Mouse (Mus musculus) limb, embryonic 15.5 days (tissue): ENCODE measurements at regions not wholly inside any gene's neighbourhood (a gene's known extent, or its start where the extent isn't known, plus 50 kb on each side); places are given as distances from the start of the nearest gene placed in this dataset.

Experiments
- ATAC-seq: fragments of 200-750 bp; cut with Nextera tagmentation; 2 replicates; pipeline ENCODE4 v1.8.0; 2017; ENCODE audit warnings: low read depth, moderate TSS enrichment; ENCODE audit not compliant: insufficient number of reproducible peaks, low FRiP score, low TSS enrichment
- H3K27ac ChIP-seq: fragments of 300-500 bp; sonication (generic); 2 replicates; pipeline ENCODE4 v1.5.1; 2015; ENCODE audit warnings: moderate library complexity, mild to moderate bottlenecking, inconsistent platforms
- H3K27me3 ChIP-seq: fragments of 300-500 bp; sonication (generic); 2 replicates; pipeline ENCODE4 v1.6.1; 2015; ENCODE audit warnings: inconsistent platforms
- H3K36me3 ChIP-seq: fragments of 300-500 bp; sonication (generic); 2 replicates; pipeline ENCODE4 v1.6.1; 2015; ENCODE audit warnings: inconsistent platforms
- H3K4me1 ChIP-seq: fragments of 300-500 bp; sonication (generic); 2 replicates; pipeline ENCODE4 v1.6.1; 2015; ENCODE audit warnings: inconsistent platforms
- H3K4me2 ChIP-seq: fragments of 300-500 bp; sonication (generic); 2 replicates; pipeline ENCODE4 v1.6.1; 2015; ENCODE audit warnings: mild to moderate bottlenecking, inconsistent platforms
- H3K4me3 ChIP-seq: fragments of 300-500 bp; sonication (generic); 2 replicates; pipeline ENCODE4 v1.5.1; 2015; ENCODE audit warnings: mild to moderate bottlenecking, inconsistent platforms
- H3K9ac ChIP-seq: fragments of 300-500 bp; sonication (generic); 2 replicates; pipeline ENCODE4 v1.6.1; 2015; ENCODE audit warnings: inconsistent platforms
- H3K9me3 ChIP-seq: fragments of 300-500 bp; sonication (generic); 2 replicates; pipeline ENCODE4 v1.6.1; 2016; ENCODE audit warnings: inconsistent platforms
- WGBS: fragments of 180-500 bp; shearing (Covaris S2); methylation state at CpG from one replicate; pipeline ENCODE4 v1.1.7; 2015; 5-methylcytosine and 5-hydroxymethylcytosine counted together

DNA sequence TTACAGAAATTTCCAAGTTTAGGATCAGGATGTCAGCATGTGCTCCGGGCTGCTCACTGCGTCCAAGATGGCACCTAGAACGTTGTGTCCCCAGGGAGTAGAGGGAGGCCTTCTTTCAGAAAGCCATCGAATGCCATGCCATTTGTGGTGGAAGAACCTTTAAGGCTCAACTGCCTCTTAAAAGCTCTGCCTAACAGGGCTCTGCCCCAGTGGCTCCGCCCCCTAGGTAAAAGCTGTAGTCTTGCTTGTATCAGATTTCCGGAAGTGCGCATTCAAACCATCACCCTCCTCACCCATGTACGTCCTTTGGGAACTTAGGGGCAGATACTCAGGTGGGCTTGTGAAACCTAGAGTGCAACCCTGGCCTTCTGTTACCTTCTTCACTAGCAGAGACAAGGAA lies 54.0 kb upstream of the Psmd7 start:
- H3K4me3 ChIP-seq: no peak overlapping the region
- H3K27me3 ChIP-seq: no peaks in the 10 kb centered on the region
- no peak overlapping the region for H3K27ac ChIP-seq
- 78% methylated on average over 8 of the region's 8 CpGs for WGBS
- no peaks in the 10 kb centered on the region for H3K36me3 ChIP-seq
- H3K9me3 ChIP-seq: no peaks in the 10 kb centered on the region
- H3K9ac ChIP-seq: no peak overlapping the region
- ATAC-seq: no peak
- H3K4me2 ChIP-seq: no peak overlapping the region
- H3K4me1 ChIP-seq: no peaks in the 10 kb centered on the region

GRCm38 (mm10) chr8:107647936-107648335 lies 59.7 kb upstream of the Psmd7 start:
- H3K4me1 ChIP-seq: peaks cover 15% of the 10 kb centered on the region
- no peak for ATAC-seq
- no peak overlapping the region for H3K27ac ChIP-seq
- no peaks in the 10 kb centered on the region for H3K9me3 ChIP-seq
- H3K27me3 ChIP-seq: no peaks in the 10 kb centered on the region
- no peak overlapping the region for H3K4me3 ChIP-seq
- WGBS: 83% methylated on average over 8 of the region's 8 CpGs
- no peaks in the 10 kb centered on the region for H3K36me3 ChIP-seq
- no peak overlapping the region for H3K4me2 ChIP-seq
- H3K9ac ChIP-seq: no peak overlapping the region

GRCm38 (mm10) chr8:107650306-107650705 lies 62.0 kb upstream of the Psmd7 start:
- no peaks in the 10 kb centered on the region for H3K27me3 ChIP-seq
- H3K36me3 ChIP-seq: no peaks in the 10 kb centered on the region
- no peak overlapping the region for H3K9ac ChIP-seq
- H3K4me3 ChIP-seq: no peak overlapping the region
- H3K9me3 ChIP-seq: no peaks in the 10 kb centered on the region
- ATAC-seq: no peak
- no peak overlapping the region for H3K4me2 ChIP-seq
- peaks cover 15% of the 10 kb centered on the region for H3K4me1 ChIP-seq
- H3K27ac ChIP-seq: peak overlapping the region; percentile 44; the same call in 1 of the 2 replicates
- WGBS: 61% methylated on average over 9 of the region's 9 CpGs

GRCm38 (mm10) chr8:107651424-107651823 lies 63.2 kb upstream of the Psmd7 start:
- Histone ChIP-seq H3K9me3 (no peaks in the 10 kb centered on the region), H3K4me3 (no peak overlapping the region), H3K27ac (0 out of 2 replicates have a peak overlapping the region, but pooled peaks have one; percentile 38), H3K9ac (no peak overlapping the region), H3K27me3 (no peaks in the 10 kb centered on the region), H3K36me3 (no peaks in the 10 kb centered on the region), H3K4me2 (0 out of 2 replicates have a peak overlapping the region, but pooled peaks have one; percentile 0), H3K4me1 (peaks cover 15% of the 10 kb centered on the region)
- 75% methylated on average over 11 of the region's 11 CpGs for WGBS
- ATAC-seq: no peak

GRCm38 (mm10) chr8:107652226-107652625 lies 64.0 kb upstream of the Psmd7 start:
- Histone ChIP-seq H3K4me3 (no peak overlapping the region), H3K27ac (0 out of 2 replicates have a peak overlapping the region, but pooled peaks have one; percentile 38), H3K27me3 (no peaks in the 10 kb centered on the region), H3K4me2 (no peak overlapping the region), H3K9ac (no peak overlapping the region), H3K36me3 (no peaks in the 10 kb centered on the region), H3K9me3 (no peaks in the 10 kb centered on the region), H3K4me1 (peaks cover 15% of the 10 kb centered on the region)
- ATAC-seq: no peak
- WGBS: 34% methylated on average over 8 of the region's 8 CpGs

DNA sequence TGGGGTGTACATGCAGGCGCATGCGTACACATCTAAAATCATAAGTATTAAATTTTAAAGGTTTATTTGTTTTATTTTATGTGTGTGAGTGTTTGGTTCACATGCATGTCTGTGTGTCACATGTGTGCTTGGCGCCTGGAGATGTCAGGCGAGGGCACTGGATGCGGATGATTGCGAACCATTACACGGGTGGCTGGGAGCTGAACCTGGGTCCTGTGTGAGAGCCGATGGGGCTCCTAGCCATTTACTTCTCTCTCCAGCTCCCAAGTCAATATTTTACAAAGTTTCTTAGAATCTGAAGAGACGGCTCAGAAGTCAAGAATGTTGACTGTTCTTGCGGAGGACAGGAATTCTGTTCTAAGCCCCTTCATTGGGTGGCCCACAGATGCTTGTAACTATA lies 65.4 kb upstream of the Psmd7 start:
- no peak overlapping the region for H3K4me3 ChIP-seq
- H3K36me3 ChIP-seq: no peaks in the 10 kb centered on the region
- peaks cover 15% of the 10 kb centered on the region for H3K4me1 ChIP-seq
- no peak overlapping the region for H3K9ac ChIP-seq
- ATAC-seq: no peak
- H3K27me3 ChIP-seq: no peaks in the 10 kb centered on the region
- H3K27ac ChIP-seq: no peak overlapping the region
- H3K9me3 ChIP-seq: no peaks in the 10 kb centered on the region
- no peak overlapping the region for H3K4me2 ChIP-seq
- 88% methylated on average over 10 of the region's 10 CpGs for WGBS

DNA sequence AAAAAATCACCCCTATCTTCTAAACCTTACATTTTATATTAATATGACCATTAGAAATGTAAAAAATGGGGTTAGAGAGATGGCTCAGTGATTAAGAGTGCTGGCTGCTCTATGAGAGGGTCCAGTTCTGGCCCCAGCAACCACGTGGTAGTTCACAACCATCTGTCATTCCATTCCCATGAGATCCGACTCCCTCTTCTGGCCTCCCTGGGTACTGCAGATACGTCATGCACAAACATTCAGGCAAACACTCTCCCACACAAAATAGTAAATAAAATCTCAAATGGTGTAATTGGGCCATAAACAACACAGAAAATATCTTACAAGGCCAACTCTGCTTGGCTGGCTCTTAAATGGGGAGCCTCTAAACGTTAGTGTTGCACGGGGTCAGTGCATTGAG lies 68.4 kb upstream of the Psmd7 start:
- Histone ChIP-seq H3K27ac (no peak overlapping the region), H3K9me3 (no peaks in the 10 kb centered on the region), H3K9ac (no peak overlapping the region), H3K36me3 (no peaks in the 10 kb centered on the region), H3K27me3 (no peaks in the 10 kb centered on the region), H3K4me2 (no peak overlapping the region), H3K4me1 (peaks cover 6% of the 10 kb centered on the region), H3K4me3 (no peak overlapping the region)
- WGBS: 71% methylated on average over 5 of the region's 5 CpGs
- no peak for ATAC-seq

GRCm38 (mm10) chr8:107657741-107658140 lies 69.5 kb upstream of the Psmd7 start:
- no peak for ATAC-seq
- Histone ChIP-seq H3K36me3 (no peaks in the 10 kb centered on the region), H3K4me1 (no peaks in the 10 kb centered on the region), H3K27me3 (no peaks in the 10 kb centered on the region), H3K4me2 (no peak overlapping the region), H3K9ac (no peak overlapping the region), H3K4me3 (no peak overlapping the region), H3K9me3 (no peaks in the 10 kb centered on the region), H3K27ac (no peak overlapping the region)
- 92% methylated on average over 4 of the region's 4 CpGs for WGBS

DNA sequence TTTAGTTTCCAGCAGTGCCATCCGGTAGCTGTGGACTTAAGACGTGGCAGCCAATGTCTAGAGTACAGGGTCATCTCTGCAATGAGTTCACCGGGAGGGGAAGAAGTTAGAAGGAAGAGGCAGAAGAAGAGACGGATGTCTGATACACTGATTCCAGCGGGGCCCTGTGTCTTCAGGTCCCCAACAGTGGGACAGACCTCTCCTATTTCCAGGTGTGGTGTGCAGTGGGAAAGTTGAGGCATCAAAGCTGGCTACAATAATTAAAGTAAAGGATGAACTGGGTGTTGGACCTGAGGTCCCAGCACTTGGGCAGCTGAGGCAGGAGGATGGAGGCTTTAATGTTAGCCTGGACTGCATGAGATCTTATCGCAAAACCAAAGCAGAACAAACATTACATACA lies 70.1 kb upstream of the Psmd7 start:
- no peak for ATAC-seq
- Histone ChIP-seq H3K9ac (no peak overlapping the region), H3K27me3 (no peaks in the 10 kb centered on the region), H3K36me3 (no peaks in the 10 kb centered on the region), H3K4me3 (no peak overlapping the region), H3K9me3 (no peaks in the 10 kb centered on the region), H3K4me1 (no peaks in the 10 kb centered on the region), H3K4me2 (no peak overlapping the region), H3K27ac (no peak overlapping the region)
- 92% methylated on average over 6 of the region's 6 CpGs for WGBS

GRCm38 (mm10) chr8:107660624-107661023 lies 72.4 kb upstream of the Psmd7 start:
- 87% methylated on average over 6 of the region's 6 CpGs for WGBS
- no peak for ATAC-seq

DNA sequence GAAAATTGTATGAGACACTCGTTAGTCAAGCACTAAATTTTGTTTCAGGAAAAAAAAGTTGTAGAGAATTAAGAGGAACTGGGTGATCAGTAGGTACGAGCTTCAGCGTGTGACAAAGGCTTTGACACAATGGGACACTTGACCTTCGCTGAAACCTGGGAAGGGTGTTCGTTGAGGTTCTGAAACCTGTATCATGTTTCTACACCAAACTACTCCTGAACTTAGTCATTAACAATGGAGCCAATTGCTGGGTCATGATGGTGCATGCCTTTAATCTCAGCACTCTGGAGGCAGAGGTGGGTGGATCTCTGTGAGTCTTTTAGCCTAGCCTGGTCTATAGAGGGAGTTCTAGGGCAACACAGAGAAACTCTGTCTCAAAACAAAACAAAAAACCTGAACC lies 81.3 kb upstream of the Psmd7 start:
- Histone ChIP-seq H3K9ac (no peak overlapping the region), H3K4me3 (no peak overlapping the region), H3K4me1 (0 out of 2 replicates have a peak, but pooled peaks cover 2% of the 10 kb centered on the region), H3K36me3 (no peaks in the 10 kb centered on the region), H3K9me3 (no peaks in the 10 kb centered on the region), H3K27ac (no peak overlapping the region), H3K27me3 (0 out of 2 replicates have a peak, but pooled peaks cover 2% of the 10 kb centered on the region), H3K4me2 (no peak overlapping the region)
- 89% methylated on average over 5 of the region's 5 CpGs for WGBS
- ATAC-seq: no peak

More at GRCm38 (mm10) chr8:107660624-107661023, 72.4 kb upstream of the Psmd7 start:
- H3K4me1 ChIP-seq: no peaks in the 10 kb centered on the region
- H3K36me3 ChIP-seq: no peaks in the 10 kb centered on the region
- H3K4me2 ChIP-seq: no peak overlapping the region
- no peaks in the 10 kb centered on the region for H3K27me3 ChIP-seq
- H3K9ac ChIP-seq: no peak overlapping the region
- H3K4me3 ChIP-seq: no peak overlapping the region
- H3K9me3 ChIP-seq: no peaks in the 10 kb centered on the region
- no peak overlapping the region for H3K27ac ChIP-seq

- no peak overlapping the region for H3K9ac ChIP-seq
- 0 out of 2 replicates have a peak, but pooled peaks cover 2% of the 10 kb centered on the region for H3K4me1 ChIP-seq
- H3K4me2 ChIP-seq: no peak overlapping the region
- no peak overlapping the region for H3K4me3 ChIP-seq
- ATAC-seq: no peak
- no peaks in the 10 kb centered on the region for H3K36me3 ChIP-seq
- H3K27ac ChIP-seq: no peak overlapping the region
- WGBS: 27% methylated on average over 8 of the region's 8 CpGs
- no peaks in the 10 kb centered on the region for H3K9me3 ChIP-seq
- 0 out of 2 replicates have a peak, but pooled peaks cover 2% of the 10 kb centered on the region for H3K27me3 ChIP-seq
Measured at GRCm38 (mm10) chr8:107671471-107671870, 83.2 kb upstream of the Psmd7 start.

DNA sequence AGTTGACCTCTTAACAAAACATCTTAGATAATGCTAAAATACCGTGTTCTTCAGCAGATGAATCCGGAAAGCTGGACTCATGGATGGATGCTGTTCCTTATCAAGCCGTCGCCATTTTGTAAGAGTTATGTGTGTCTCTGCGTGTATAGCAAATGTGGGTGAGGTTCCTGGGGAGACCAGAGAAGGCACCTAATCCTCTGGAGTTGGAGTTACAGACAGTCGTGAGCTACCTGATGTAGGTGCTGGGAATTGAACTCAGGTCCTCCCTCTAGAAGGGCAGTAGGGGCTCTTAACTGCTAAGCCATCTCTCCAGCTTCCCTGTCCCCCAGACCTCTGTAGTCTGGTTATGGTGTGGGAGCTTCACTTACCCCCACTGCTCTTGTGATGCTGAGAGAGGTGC lies 84.4 kb upstream of the Psmd7 start:
- no peak overlapping the region for H3K27ac ChIP-seq
- no peak overlapping the region for H3K4me2 ChIP-seq
- H3K4me1 ChIP-seq: 0 out of 2 replicates have a peak, but pooled peaks cover 2% of the 10 kb centered on the region
- no peak overlapping the region for H3K9ac ChIP-seq
- ATAC-seq: no peak
- 0 out of 2 replicates have a peak, but pooled peaks cover 2% of the 10 kb centered on the region for H3K27me3 ChIP-seq
- H3K36me3 ChIP-seq: no peaks in the 10 kb centered on the region
- H3K9me3 ChIP-seq: no peaks in the 10 kb centered on the region; the same call in 1 of the 2 replicates
- WGBS: 93% methylated on average over 6 of the region's 6 CpGs
- no peak overlapping the region for H3K4me3 ChIP-seq
